Mouse (Mus musculus) midbrain, postnatal 0 days (tissue): ENCODE measurements at regions not wholly inside any gene's neighbourhood (a gene's known extent, or its start where the extent isn't known, plus 50 kb on each side); places are given as distances from the start of the nearest gene placed in this dataset.
"Not testable (repeated sequence)": the region's sequence is repeated elsewhere in the genome, so short reads cannot be mapped to it uniquely, and the experiment has no call there.

ENCODE experiments used
- ATAC-seq: fragments of 200-750 bp; cut with Nextera tagmentation; 2 replicates; pipeline ENCODE4 v1.8.0; 2017; ENCODE audit warnings: moderate number of reproducible peaks, mild to moderate bottlenecking, moderate TSS enrichment, moderate library complexity; ENCODE audit not compliant: low FRiP score
- DNase-seq: peaks from one replicate; pipeline ENCODE4 v3.0.0-alpha.2; 2015; ENCODE audit warnings: low spot score
- H3K27ac ChIP-seq: fragments of 300-500 bp; sonication (generic); 2 replicates; pipeline ENCODE4 v1.5.1; 2014; ENCODE audit warnings: low read depth, mild to moderate bottlenecking, low read length, mixed read lengths
- H3K27me3 ChIP-seq: fragments of 300-500 bp; sonication (generic); 2 replicates; pipeline ENCODE4 v1.6.1; 2014; ENCODE audit warnings: low read length, control low read depth, mixed read lengths; ENCODE audit not compliant: insufficient read depth
- H3K36me3 ChIP-seq: fragments of 300-500 bp; sonication (generic); 2 replicates; pipeline ENCODE4 v1.6.1; 2014; ENCODE audit warnings: low read length, control low read depth, mixed read lengths; ENCODE audit not compliant: insufficient read depth
- H3K4me1 ChIP-seq: fragments of 300-500 bp; sonication (generic); 2 replicates; pipeline ENCODE4 v1.6.1; 2014; ENCODE audit warnings: mild to moderate bottlenecking, control low read depth, antibody characterized with exemption, low read length, mixed read lengths; ENCODE audit not compliant: insufficient read depth
- H3K4me2 ChIP-seq: fragments of 300-500 bp; sonication (generic); 2 replicates; pipeline ENCODE4 v1.6.1; 2014; ENCODE audit warnings: low read depth, mild to moderate bottlenecking, low read length, mixed read lengths; ENCODE audit not compliant: poor library complexity, severe bottlenecking
- H3K4me3 ChIP-seq: fragments of 300-500 bp; sonication (generic); 2 replicates; pipeline ENCODE4 v1.5.1; 2014; ENCODE audit warnings: low read depth, mild to moderate bottlenecking, low read length, moderate library complexity
- H3K9ac ChIP-seq: fragments of 300-500 bp; sonication (generic); replicated peaks from 2 replicates; pipeline ENCODE4 v1.6.1; 2014; ENCODE audit warnings: mild to moderate bottlenecking, low read length, moderate library complexity, mixed read lengths; ENCODE audit not compliant: poor library complexity, severe bottlenecking
- H3K9me3 ChIP-seq: fragments of 300-500 bp; sonication (generic); 2 replicates; pipeline ENCODE4 v1.6.1; 2016; ENCODE audit warnings: low read length, control low read depth
- CTCF ChIP-seq: IDR thresholded peaks from 2 replicates; pipeline ENCODE4 v1.5.1; 2016; ENCODE audit warnings: antibody characterized with exemption, mild to moderate bottlenecking
- WGBS: fragments of 180-500 bp; shearing (Covaris S2); extraction: QIAGEN DNeasy Blood & Tissue Kit; methylation state at CpG from one replicate; pipeline ENCODE4 v1.1.7; 2014; 5-methylcytosine and 5-hydroxymethylcytosine counted together

DNA sequence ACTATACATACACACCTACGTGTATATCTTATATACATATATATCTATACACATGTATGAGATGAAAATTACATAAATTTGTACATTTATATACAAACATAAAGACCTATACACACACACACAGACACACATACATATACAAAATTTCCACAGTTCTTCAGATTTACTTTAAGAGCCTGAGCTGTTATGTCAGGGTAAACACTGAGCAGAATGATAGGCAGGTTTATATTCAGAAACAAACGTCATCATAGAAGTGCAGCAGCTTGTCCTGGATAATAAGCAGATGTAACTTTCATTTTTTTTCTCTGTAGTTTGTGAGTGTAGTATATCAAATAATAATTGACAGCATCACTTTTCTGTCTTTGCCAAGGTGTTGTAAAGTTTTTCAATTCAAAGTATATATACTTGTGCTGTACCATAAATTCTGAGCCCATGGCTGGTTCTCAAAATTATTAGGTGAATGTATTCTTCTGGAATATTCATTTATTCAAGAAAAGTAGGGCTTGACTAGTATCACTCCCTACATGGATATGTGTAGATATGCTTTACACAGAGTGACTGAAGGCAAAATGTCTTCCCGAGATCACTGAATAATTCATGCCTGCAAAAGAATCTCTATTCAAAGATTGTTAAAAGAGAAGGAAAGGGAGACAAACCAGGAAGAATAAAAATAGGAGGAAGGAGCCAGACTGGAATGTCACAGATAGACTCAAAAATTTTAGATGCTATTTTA, 583.8 kb upstream of the Brinp3 start:
- H3K9ac ChIP-seq: no peak overlapping the region
- H3K4me2 ChIP-seq: no peak overlapping the region
- H3K36me3 ChIP-seq: no peaks in the 10 kb centered on the region
- 56% methylated on average over 3 of the region's 3 CpGs for WGBS
- no peaks in the 10 kb centered on the region for H3K4me1 ChIP-seq
- no peaks in the 10 kb centered on the region for H3K9me3 ChIP-seq
- H3K27ac ChIP-seq: no peak overlapping the region
- no peak for TF ChIP-seq CTCF
- DNase-seq: no peak
- ATAC-seq: peak; percentile 73; the same call in 1 of the 2 replicates
- no peaks in the 10 kb centered on the region for H3K27me3 ChIP-seq
- no peak overlapping the region for H3K4me3 ChIP-seq

DNA sequence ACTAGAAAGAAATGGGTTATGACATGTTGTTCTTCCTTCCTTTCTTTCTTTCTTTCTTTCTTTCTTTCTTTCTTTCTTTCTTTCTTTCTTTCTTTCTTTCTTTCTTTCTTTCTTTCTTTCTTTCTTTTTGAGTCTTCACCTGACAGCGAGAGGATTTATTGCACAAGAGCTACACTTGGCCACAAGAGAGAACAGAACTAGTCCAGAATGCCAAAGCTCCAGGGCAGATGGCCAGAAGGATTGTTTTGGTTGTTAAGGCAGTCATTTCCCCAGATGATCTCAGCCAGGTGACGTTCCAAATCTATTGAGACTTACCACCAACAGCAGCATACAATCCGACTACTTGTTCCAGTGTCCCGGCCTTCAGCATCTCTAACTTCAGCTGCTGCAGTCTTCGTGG, 558.8 kb upstream of the Brinp3 start:
- DNase-seq (no peak), ATAC-seq (no peak)
- H3K4me3 ChIP-seq: no peak overlapping the region
- TF ChIP-seq CTCF: no peak
- no peak overlapping the region for H3K9ac ChIP-seq
- H3K9me3 ChIP-seq: no peaks in the 10 kb centered on the region
- H3K27me3 ChIP-seq: no peaks in the 10 kb centered on the region
- H3K4me1 ChIP-seq: no peaks in the 10 kb centered on the region
- no peaks in the 10 kb centered on the region for H3K36me3 ChIP-seq
- H3K27ac ChIP-seq: no peak overlapping the region
- 81% methylated on average over 5 of the region's 5 CpGs for WGBS
- H3K4me2 ChIP-seq: no peak overlapping the region

DNA sequence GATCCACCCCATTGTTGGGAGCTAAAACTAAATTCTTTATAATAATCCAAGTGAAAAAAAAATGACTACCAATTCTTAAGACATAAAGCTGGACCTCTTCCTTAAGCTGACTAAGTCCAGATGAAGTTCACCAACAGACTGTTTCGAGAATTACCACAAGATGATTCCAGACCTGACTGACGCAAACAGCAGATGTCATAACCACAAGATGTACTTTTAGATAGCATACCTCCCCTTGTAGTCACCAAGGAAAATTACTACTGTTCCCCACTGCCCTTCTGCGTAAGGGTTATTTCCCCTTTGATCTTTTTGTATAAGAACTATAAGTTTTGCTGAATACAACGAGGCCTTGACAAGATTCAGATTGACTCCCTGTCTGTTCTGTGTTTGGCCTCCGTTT, 536.8 kb upstream of the Brinp3 start:
- H3K9ac ChIP-seq, H3K4me1 ChIP-seq, H3K36me3 ChIP-seq, H3K4me3 ChIP-seq, ATAC-seq, H3K27ac ChIP-seq, H3K4me2 ChIP-seq, DNase-seq, H3K9me3 ChIP-seq, H3K27me3 ChIP-seq: not testable (repeated sequence)
- 89% methylated on average over 5 of the region's 5 CpGs for WGBS

DNA sequence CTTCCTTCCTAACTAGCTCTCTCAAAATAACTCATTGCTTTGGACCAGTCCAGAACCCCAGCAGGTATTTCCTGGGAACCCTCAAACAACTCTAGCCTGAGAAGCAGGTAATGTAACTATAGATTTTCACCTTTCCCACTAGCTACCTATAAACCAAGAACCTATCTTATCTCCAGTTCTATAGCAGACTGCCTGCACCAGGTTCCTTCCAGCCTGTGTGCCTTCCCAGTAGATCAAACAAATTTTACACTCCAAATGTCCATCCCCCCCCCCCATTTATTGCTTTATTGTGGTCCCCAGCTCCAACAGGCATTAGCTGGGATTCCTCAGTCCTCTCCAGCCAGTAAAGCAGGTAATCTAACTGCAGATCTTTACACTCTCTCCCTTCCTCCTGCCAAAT, 532.3 kb upstream of the Brinp3 start:
- DNase-seq: no peak
- no peak for TF ChIP-seq CTCF

DNA sequence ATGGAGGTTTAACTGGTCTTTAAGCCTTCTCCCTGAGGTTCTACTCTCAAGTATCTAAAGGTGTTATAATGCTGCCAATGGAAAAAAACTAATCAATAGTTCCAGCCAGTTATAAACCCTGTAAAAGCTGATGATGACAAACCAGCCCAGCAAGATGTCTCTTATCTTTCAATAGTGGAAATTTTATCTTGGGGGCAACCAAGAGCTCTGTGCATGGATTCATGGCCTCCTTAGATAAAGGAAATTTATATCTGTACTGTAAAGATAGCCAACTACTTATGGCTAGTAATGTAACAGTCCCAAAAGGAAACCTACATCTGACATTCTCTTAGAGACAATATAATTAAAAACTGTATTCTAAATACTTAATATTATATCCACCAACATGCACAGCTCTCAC, 526.5 kb upstream of the Brinp3 start:
- no peak overlapping the region for H3K9ac ChIP-seq
- no peak overlapping the region for H3K4me3 ChIP-seq
- no peak overlapping the region for H3K27ac ChIP-seq
- no peaks in the 10 kb centered on the region for H3K4me1 ChIP-seq
- DNase-seq (no peak), ATAC-seq (no peak)
- no peak overlapping the region for H3K4me2 ChIP-seq
- no peaks in the 10 kb centered on the region for H3K27me3 ChIP-seq
- H3K9me3 ChIP-seq: no peaks in the 10 kb centered on the region
- TF ChIP-seq CTCF: no peak
- no peaks in the 10 kb centered on the region for H3K36me3 ChIP-seq

More for the DNA sequence above, 532.3 kb upstream of the Brinp3 start:
- H3K4me1 ChIP-seq: no peaks in the 10 kb centered on the region
- H3K4me3 ChIP-seq: no peak overlapping the region
- H3K27me3 ChIP-seq: no peaks in the 10 kb centered on the region
- H3K9me3 ChIP-seq: no peaks in the 10 kb centered on the region
- H3K9ac ChIP-seq: no peak overlapping the region
- H3K4me2 ChIP-seq: no peak overlapping the region
- H3K36me3 ChIP-seq: no peaks in the 10 kb centered on the region
- no peak for ATAC-seq
- H3K27ac ChIP-seq: no peak overlapping the region

DNA sequence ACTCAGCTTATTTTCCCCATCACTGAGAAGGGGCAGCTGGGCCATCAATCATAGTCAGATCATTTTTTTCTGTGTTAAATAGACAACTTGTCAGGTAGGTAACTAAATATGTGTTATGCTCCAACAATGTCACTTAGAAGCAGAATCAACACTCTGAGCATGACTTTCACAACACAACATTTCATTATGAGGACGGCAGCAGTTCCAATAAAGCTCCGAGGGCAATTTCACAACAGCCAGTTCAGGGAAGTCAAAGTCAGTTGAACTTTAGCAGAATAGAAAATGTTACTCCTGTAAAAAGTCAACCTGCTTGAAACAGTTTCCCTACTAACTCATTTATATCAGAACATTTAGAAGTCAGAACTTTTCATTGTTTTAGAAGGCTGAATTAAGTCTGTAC, 522.1 kb upstream of the Brinp3 start:
- Histone ChIP-seq H3K9ac (no peak overlapping the region), H3K36me3 (no peaks in the 10 kb centered on the region), H3K4me2 (no peak overlapping the region), H3K9me3 (no peaks in the 10 kb centered on the region), H3K27ac (no peak overlapping the region), H3K27me3 (no peaks in the 10 kb centered on the region), H3K4me3 (no peak overlapping the region), H3K4me1 (no peaks in the 10 kb centered on the region)
- no peak for ATAC-seq
- no peak for DNase-seq
- WGBS: 78% methylated on average over 2 of the region's 2 CpGs
- TF ChIP-seq CTCF: no peak
